Mouse (Mus musculus): Measurements from ENCODE around the gene Relt. TPM values are rescaled to one million over a fixed set of nuclear protein-coding genes. Genes with fewer than 3 reads are reported as not detected.

Relt gene
- 2.6 and 3.5 TPM in 2 replicates for polyA plus RNA-seq (2015; fragmentation: Nextera tagmentation; extraction: Ambion mirVana)

GRCm38 (mm10) chr7:100862828-100863638 lies at the start of gene Relt:
Gene Relt (minus strand): TSS chr7:100863446.
- ATAC-seq = peak; percentile 95
- Histone ChIP-seq H3K4me3 (replicated peaks) (peak within 1 kb of the TSS; percentile 76), H3K4me1 (replicated peaks) (peaks cover 2% of the 10 kb centered on the region; the same call in 1 of the 2 replicates), H3K27ac (peak within 1 kb of the TSS; percentile 74), H3K9me3 (no peaks in the 10 kb centered on the region), H3K27me3 (replicated peaks) (no peaks in the 10 kb centered on the region), H3K4me2 (replicated peaks) (peak within 1 kb of the TSS; percentile 98), H3K36me3 (no peaks in the 10 kb centered on the region), H3K9ac (peak within 1 kb of the TSS; percentile 71)
- WGBS = under 1% methylated on average over 90 of the region's 91 CpGs

GRCm38 (mm10) chr7:100911791-100912190 lies 48.5 kb upstream of the Relt start:
- Histone ChIP-seq H3K36me3 (no peaks in the 10 kb centered on the region), H3K27me3 (replicated peaks) (no peaks in the 10 kb centered on the region), H3K4me2 (replicated peaks) (peak overlapping the region; percentile 33; the same call in 1 of the 2 replicates), H3K9ac (no peak overlapping the region; the same call in 1 of the 2 replicates), H3K9me3 (no peaks in the 10 kb centered on the region), H3K27ac (peak overlapping the region; percentile 28; the same call in 1 of the 2 replicates), H3K4me3 (replicated peaks) (no peak overlapping the region), H3K4me1 (replicated peaks) (peaks cover 62% of the 10 kb centered on the region)
- no peak for ATAC-seq
- 29% methylated on average over 9 of the region's 9 CpGs for WGBS

GRCm38 (mm10) chr7:100911246-100911770 lies 48.1 kb upstream of the Relt start:
- no peaks in the 10 kb centered on the region for H3K9me3 ChIP-seq
- no peaks in the 10 kb centered on the region for H3K27me3 ChIP-seq (replicated peaks)
- 10% methylated on average over 2 of the region's 2 CpGs for WGBS
- no peak overlapping the region for H3K4me3 ChIP-seq (replicated peaks)
- H3K9ac ChIP-seq = no peak overlapping the region; the same call in 1 of the 2 replicates
- ATAC-seq = peak; percentile 52
- H3K36me3 ChIP-seq = no peaks in the 10 kb centered on the region
- H3K4me2 ChIP-seq (replicated peaks) = peak overlapping the region; percentile 33
- H3K27ac ChIP-seq = peak overlapping the region; percentile 28; the same call in 1 of the 2 replicates
- peaks cover 57% of the 10 kb centered on the region for H3K4me1 ChIP-seq (replicated peaks)

- Histone ChIP-seq H3K27ac (0 out of 2 replicates have a peak overlapping the region, but pooled peaks have one; percentile 66), H3K4me3 (replicated peaks) (no peak overlapping the region), H3K27me3 (replicated peaks) (no peaks in the 10 kb centered on the region), H3K4me2 (replicated peaks) (no peak overlapping the region), H3K36me3 (no peaks in the 10 kb centered on the region), H3K9ac (no peak overlapping the region), H3K4me1 (replicated peaks) (peaks cover 48% of the 10 kb centered on the region), H3K9me3 (no peaks in the 10 kb centered on the region)
- 0 out of 2 replicates have a peak, but pooled peaks have one; percentile 24 for ATAC-seq
- 50% methylated on average over 8 of the region's 8 CpGs for WGBS
Observed at GRCm38 (mm10) chr7:100908567-100908966, 45.3 kb upstream of the Relt start.

GRCm38 (mm10) chr7:100908061-100908460 lies 44.8 kb upstream of the Relt start:
- Histone ChIP-seq H3K36me3 (no peaks in the 10 kb centered on the region), H3K4me2 (replicated peaks) (no peak overlapping the region; the same call in 1 of the 2 replicates), H3K9me3 (no peaks in the 10 kb centered on the region), H3K9ac (no peak overlapping the region; the same call in 1 of the 2 replicates), H3K27me3 (replicated peaks) (no peaks in the 10 kb centered on the region), H3K4me3 (replicated peaks) (no peak overlapping the region), H3K27ac (peak overlapping the region; percentile 66), H3K4me1 (replicated peaks) (peaks cover 48% of the 10 kb centered on the region)
- 74% methylated on average over 8 of the region's 8 CpGs for WGBS
- ATAC-seq = peak; percentile 17; the same call in 1 of the 2 replicates

GRCm38 (mm10) chr7:100907231-100907630 lies 44.0 kb upstream of the Relt start:
- WGBS = 0% methylated on average over 1 of the region's 1 CpGs
- peak; percentile 27; the same call in 1 of the 2 replicates for ATAC-seq
- no peaks in the 10 kb centered on the region for H3K9me3 ChIP-seq
- peak overlapping the region; percentile 66 for H3K27ac ChIP-seq
- H3K4me1 ChIP-seq (replicated peaks) = peaks cover 45% of the 10 kb centered on the region
- H3K9ac ChIP-seq = no peak overlapping the region
- no peak overlapping the region for H3K4me3 ChIP-seq (replicated peaks)
- no peaks in the 10 kb centered on the region for H3K27me3 ChIP-seq (replicated peaks)
- H3K4me2 ChIP-seq (replicated peaks) = no peak overlapping the region; the same call in 1 of the 2 replicates
- H3K36me3 ChIP-seq = no peaks in the 10 kb centered on the region

- H3K4me1 ChIP-seq (replicated peaks) = peaks cover 35% of the 10 kb centered on the region
- H3K4me2 ChIP-seq (replicated peaks) = no peak overlapping the region
- H3K9me3 ChIP-seq = no peaks in the 10 kb centered on the region
- no peaks in the 10 kb centered on the region for H3K36me3 ChIP-seq
- H3K4me3 ChIP-seq (replicated peaks) = no peak overlapping the region
- no peak overlapping the region for H3K27ac ChIP-seq
- H3K9ac ChIP-seq = no peak overlapping the region
- no peaks in the 10 kb centered on the region for H3K27me3 ChIP-seq (replicated peaks)
- WGBS = 86% methylated on average over 10 of the region's 10 CpGs
- ATAC-seq = no peak
Observed at GRCm38 (mm10) chr7:100906029-100906789, 43.0 kb upstream of the Relt start.

GRCm38 (mm10) chr7:100905037-100905436 lies 41.8 kb upstream of the Relt start:
- ATAC-seq = no peak
- Histone ChIP-seq H3K27ac (no peak overlapping the region), H3K9me3 (no peaks in the 10 kb centered on the region), H3K4me1 (replicated peaks) (peaks cover 23% of the 10 kb centered on the region), H3K36me3 (no peaks in the 10 kb centered on the region), H3K4me3 (replicated peaks) (no peak overlapping the region), H3K4me2 (replicated peaks) (no peak overlapping the region), H3K27me3 (replicated peaks) (no peaks in the 10 kb centered on the region), H3K9ac (no peak overlapping the region)
- WGBS = 75% methylated on average over 7 of the region's 7 CpGs

GRCm38 (mm10) chr7:100904612-100905011 lies 41.4 kb upstream of the Relt start:
- no peaks in the 10 kb centered on the region for H3K27me3 ChIP-seq (replicated peaks)
- no peak overlapping the region for H3K4me2 ChIP-seq (replicated peaks)
- H3K4me3 ChIP-seq (replicated peaks) = no peak overlapping the region
- no peaks in the 10 kb centered on the region for H3K9me3 ChIP-seq
- WGBS = 83% methylated on average over 5 of the region's 5 CpGs
- no peak overlapping the region for H3K9ac ChIP-seq
- ATAC-seq = no peak
- no peaks in the 10 kb centered on the region for H3K36me3 ChIP-seq
- peaks cover 19% of the 10 kb centered on the region for H3K4me1 ChIP-seq (replicated peaks)
- no peak overlapping the region for H3K27ac ChIP-seq

- Histone ChIP-seq H3K9me3 (no peaks in the 10 kb centered on the region), H3K27me3 (replicated peaks) (no peaks in the 10 kb centered on the region), H3K4me2 (replicated peaks) (no peak overlapping the region), H3K27ac (no peak overlapping the region), H3K36me3 (no peaks in the 10 kb centered on the region), H3K4me1 (replicated peaks) (peaks cover 2% of the 10 kb centered on the region; the same call in 1 of the 2 replicates), H3K4me3 (replicated peaks) (no peak overlapping the region), H3K9ac (no peak overlapping the region)
- WGBS = 79% methylated on average over 9 of the region's 9 CpGs
- no peak for ATAC-seq
Observed at GRCm38 (mm10) chr7:100902451-100903137, 39.3 kb upstream of the Relt start.

- H3K27me3 ChIP-seq (replicated peaks) = no peaks in the 10 kb centered on the region
- H3K9me3 ChIP-seq = no peaks in the 10 kb centered on the region
- no peak overlapping the region for H3K27ac ChIP-seq
- no peaks in the 10 kb centered on the region for H3K36me3 ChIP-seq
- no peak overlapping the region for H3K9ac ChIP-seq
- H3K4me1 ChIP-seq (replicated peaks) = peaks cover 21% of the 10 kb centered on the region
- WGBS = 81% methylated on average over 5 of the region's 5 CpGs
- H3K4me3 ChIP-seq (replicated peaks) = no peak overlapping the region
- ATAC-seq = no peak
- H3K4me2 ChIP-seq (replicated peaks) = no peak overlapping the region
Observed at GRCm38 (mm10) chr7:100897828-100898227, 34.6 kb upstream of the Relt start.
